ENCODE assay signal across 8 mouse cellular contexts in the genomic region with DNA sequence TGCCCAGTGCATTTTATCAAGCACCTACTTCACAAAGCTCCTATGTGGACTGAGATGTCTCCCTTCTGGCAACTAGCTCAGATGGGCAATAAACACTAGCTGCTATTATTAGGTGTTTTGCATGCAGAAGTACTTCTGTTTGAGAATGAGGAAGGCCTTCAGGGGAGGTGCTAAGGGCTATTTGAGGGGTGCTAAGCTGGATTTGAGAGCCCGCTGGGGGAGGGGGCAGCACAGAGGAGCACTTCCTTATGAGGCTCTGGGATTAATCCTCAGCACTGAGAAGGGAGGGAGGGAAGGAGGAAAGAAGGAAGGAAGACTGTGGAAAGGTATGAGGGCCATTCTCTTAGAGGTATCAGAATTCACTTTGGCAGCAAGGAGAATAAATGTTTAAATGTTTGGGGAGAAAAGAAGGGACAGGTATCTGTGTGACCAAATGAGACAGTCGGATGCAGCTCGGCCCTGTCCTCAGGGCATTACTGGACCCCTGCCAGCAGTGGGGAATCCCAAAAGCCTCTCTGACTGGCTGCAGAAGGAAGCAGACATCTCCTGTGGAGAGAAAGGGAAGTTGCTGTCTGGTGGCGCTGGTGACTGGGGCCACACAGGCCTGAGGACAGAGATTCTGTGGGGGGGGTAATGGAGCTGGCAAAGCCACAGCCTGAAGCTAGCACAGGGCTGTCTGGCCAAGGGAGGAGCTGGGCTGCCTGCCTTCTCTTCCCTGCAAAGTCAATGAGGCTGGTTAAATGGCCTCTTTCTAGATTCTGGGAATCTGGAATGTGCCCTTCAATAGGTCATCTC. TPM values are rescaled to one million over a fixed set of nuclear protein-coding genes. Genes with fewer than 3 reads are reported as not detected.
DNase-seq lines count a peak whose midpoint lies in the region; ATAC-seq and TF ChIP-seq lines count a peak whose summit lies in the region.

No protein-coding gene starts in this region.

- intact Hi-C loops in heart, postnatal 14 days (cut with DNase I): no loop called here

- dilution Hi-C loops in CH12.LX (cut with MboI; ENCODE audit: extremely low pct_ligation_motif_present, extremely low pct_unique_long_range_greater_than_20kb, low sequenced_read_pairs): no loop called here

- WGBS in forebrain, embryonic 10.5 days: 12% methylated on average over 4 of the region's 4 CpGs
- WGBS in forebrain, embryonic 11.5 days: 19% methylated on average over 4 of the region's 4 CpGs
- 21% methylated on average over 4 of the region's 4 CpGs for WGBS in embryonic facial prominence, embryonic 12.5 days
- WGBS in limb, embryonic 10.5 days: 36% methylated on average over 4 of the region's 4 CpGs
- 5% methylated on average over 4 of the region's 4 CpGs for WGBS in midbrain, embryonic 14.5 days

- in situ Hi-C loops in CH12.LX (cut with MboI; ENCODE audit: low pct_ligation_motif_present, low pct_unique_long_range_greater_than_20kb, low sequenced_read_pairs): loop anchor here (10.0 to 25.0 kb wide), 2 partner anchors 63 to 305 kb away; no protein-coding TSS in a partner anchor

- TF ChIP-seq RAD21 in CH12.LX (IDR thresholded peaks at IDR 0.05; ENCODE audit: low read depth, low read length): no peak; the same call in none of the 2 replicates

- no peak overlapping the region for H3K4me3 ChIP-seq in forebrain, embryonic 10.5 days
- no peak overlapping the region for H3K4me3 ChIP-seq in forebrain, embryonic 11.5 days (ENCODE audit: low read depth, low read length)
- no peak overlapping the region for H3K4me3 ChIP-seq in CH12.LX (replicated peaks in 1 of 3; ENCODE audit: low read depth in 2 of 3, low read length in 2 of 3, poor library complexity in 1 of 3)
- H3K4me3 ChIP-seq in embryonic facial prominence, embryonic 12.5 days: no peak overlapping the region
- H3K4me3 ChIP-seq in limb, embryonic 10.5 days: no peak overlapping the region
- H3K4me3 ChIP-seq in midbrain, embryonic 14.5 days (replicated peaks; ENCODE audit: low read depth, low read length): no peak overlapping the region

- H3K27ac ChIP-seq in forebrain, embryonic 10.5 days: peak overlapping the region; percentile 60; the same call in 1 of the 2 replicates
- no peak overlapping the region; the same call in 1 of the 2 replicates for H3K27ac ChIP-seq in forebrain, embryonic 11.5 days (ENCODE audit: low read depth, low read length)
- H3K27ac ChIP-seq in CH12.LX (ENCODE audit: insufficient read depth, low read depth): peak overlapping the region; percentile 58
- H3K27ac ChIP-seq in embryonic facial prominence, embryonic 12.5 days: peak overlapping the region; percentile 51; the same call in 1 of the 2 replicates
- peak overlapping the region; percentile 54; the same call in 1 of the 2 replicates for H3K27ac ChIP-seq in limb, embryonic 10.5 days
- H3K27ac ChIP-seq in midbrain, embryonic 14.5 days (replicated peaks; ENCODE audit: low read depth, low read length): peak overlapping the region; percentile 53

- 0 out of 2 replicates have a peak, but pooled peaks have one; percentile 15 for TF ChIP-seq POLR2A in CH12.LX (IDR thresholded peaks at IDR 0.05; ENCODE audit: low read depth, low read length)

- no peaks in the 10 kb centered on the region for H3K36me3 ChIP-seq in forebrain, embryonic 10.5 days (replicated peaks)
- no peaks in the 10 kb centered on the region for H3K36me3 ChIP-seq in forebrain, embryonic 11.5 days (ENCODE audit: control insufficient read depth, insufficient read depth, low read length)
- H3K36me3 ChIP-seq in CH12.LX (replicated peaks in 1 of 2; ENCODE audit: control insufficient read depth in 1 of 2, insufficient read depth in 1 of 2, low read length in 1 of 2): no peaks in the 10 kb centered on the region
- H3K36me3 ChIP-seq in embryonic facial prominence, embryonic 12.5 days: no peaks in the 10 kb centered on the region
- H3K36me3 ChIP-seq in limb, embryonic 10.5 days: no peaks in the 10 kb centered on the region
- no peaks in the 10 kb centered on the region for H3K36me3 ChIP-seq in midbrain, embryonic 14.5 days (ENCODE audit: control insufficient read depth, insufficient read depth, low read length)

- no peak for DNase-seq in forebrain, embryonic 10.5 days (ENCODE audit: extremely low spot score, low spot score)
- no peak for DNase-seq in forebrain, embryonic 11.5 days (ENCODE audit: low spot score)
- DNase-seq in CH12.LX (ENCODE audit: extremely low read depth): peak; percentile 68
- peak; percentile 53 to 64 for DNase-seq in heart, postnatal 14 days
- no peak for DNase-seq in limb, embryonic 10.5 days (ENCODE audit: low spot score)
- DNase-seq in midbrain, embryonic 14.5 days: peak; percentile 54
- DNase-seq in urinary bladder, postnatal 10 days (ENCODE audit: low spot score): no peak

- H3K4me2 ChIP-seq in forebrain, embryonic 11.5 days (ENCODE audit: low read depth, low read length, severe bottlenecking): no peak overlapping the region
- H3K4me2 ChIP-seq in CH12.LX (ENCODE audit: insufficient read depth, low read depth, poor library complexity, severe bottlenecking): peak overlapping the region; percentile 41
- H3K4me2 ChIP-seq in embryonic facial prominence, embryonic 12.5 days (replicated peaks): no peak overlapping the region
- no peak overlapping the region for H3K4me2 ChIP-seq in midbrain, embryonic 14.5 days (ENCODE audit: low read length)

- no peak for TF ChIP-seq EP300 in CH12.LX (IDR thresholded peaks at IDR 0.05; ENCODE audit: low read length)

- TF ChIP-seq CTCF in CH12.LX (conservative IDR thresholded peaks at IDR 0.05 in 1 of 2, IDR thresholded peaks at IDR 0.05 in 1 of 2; ENCODE audit: low read depth in 2 of 2, low read length in 2 of 2): no peak

- H3K9ac ChIP-seq in forebrain, embryonic 11.5 days (ENCODE audit: low read length): no peak overlapping the region
- H3K9ac ChIP-seq in CH12.LX (ENCODE audit: insufficient read depth, low read depth): 0 out of 2 replicates have a peak overlapping the region, but pooled peaks have one; percentile 30
- no peak overlapping the region for H3K9ac ChIP-seq in embryonic facial prominence, embryonic 12.5 days
- no peak overlapping the region for H3K9ac ChIP-seq in midbrain, embryonic 14.5 days (replicated peaks; ENCODE audit: low read length)

- H3K4me1 ChIP-seq in forebrain, embryonic 10.5 days: peaks cover 20% of the 10 kb centered on the region
- 0 out of 2 replicates have a peak, but pooled peaks cover 1% of the 10 kb centered on the region for H3K4me1 ChIP-seq in forebrain, embryonic 11.5 days (replicated peaks; ENCODE audit: control insufficient read depth, insufficient read depth, low read length)
- H3K4me1 ChIP-seq in CH12.LX (ENCODE audit: control insufficient read depth in 1 of 2, insufficient read depth in 2 of 2): peaks cover 12 to 43% of the 10 kb centered on the region in 2 experiments
- H3K4me1 ChIP-seq in embryonic facial prominence, embryonic 12.5 days: peaks cover 20% of the 10 kb centered on the region
- H3K4me1 ChIP-seq in limb, embryonic 10.5 days: peaks cover 23% of the 10 kb centered on the region
- H3K4me1 ChIP-seq in midbrain, embryonic 14.5 days (ENCODE audit: control insufficient read depth, insufficient read depth, low read length): peaks cover 4% of the 10 kb centered on the region; the same call in 1 of the 2 replicates

- H3K27me3 ChIP-seq in forebrain, embryonic 10.5 days (ENCODE audit: poor library complexity, severe bottlenecking): no peaks in the 10 kb centered on the region
- H3K27me3 ChIP-seq in forebrain, embryonic 11.5 days (ENCODE audit: control insufficient read depth, insufficient read depth, low read length): no peaks in the 10 kb centered on the region
- H3K27me3 ChIP-seq in CH12.LX (replicated peaks): no peaks in the 10 kb centered on the region
- H3K27me3 ChIP-seq in embryonic facial prominence, embryonic 12.5 days: no peaks in the 10 kb centered on the region
- no peaks in the 10 kb centered on the region for H3K27me3 ChIP-seq in limb, embryonic 10.5 days (ENCODE audit: low read depth, poor library complexity, severe bottlenecking)
- no peaks in the 10 kb centered on the region for H3K27me3 ChIP-seq in midbrain, embryonic 14.5 days (ENCODE audit: control insufficient read depth, insufficient read depth, low read length)

- no peaks in the 10 kb centered on the region for H3K9me3 ChIP-seq in forebrain, embryonic 10.5 days
- H3K9me3 ChIP-seq in forebrain, embryonic 11.5 days (ENCODE audit: control insufficient read depth, low read length): no peaks in the 10 kb centered on the region
- H3K9me3 ChIP-seq in CH12.LX (replicated peaks; ENCODE audit: low read length): no peaks in the 10 kb centered on the region
- H3K9me3 ChIP-seq in embryonic facial prominence, embryonic 12.5 days: no peaks in the 10 kb centered on the region
- H3K9me3 ChIP-seq in limb, embryonic 10.5 days (replicated peaks): no peaks in the 10 kb centered on the region
- no peaks in the 10 kb centered on the region for H3K9me3 ChIP-seq in midbrain, embryonic 14.5 days (ENCODE audit: control insufficient read depth, low read length)

- no peak for ATAC-seq in forebrain, embryonic 11.5 days (replicated peaks; ENCODE audit: low FRiP score)
- 0 out of 2 replicates have a peak, but pooled peaks have one; percentile 45 for ATAC-seq in embryonic facial prominence, embryonic 12.5 days (ENCODE audit: insufficient number of reproducible peaks, insufficient read depth, low FRiP score, low TSS enrichment)
- ATAC-seq in midbrain, embryonic 14.5 days (ENCODE audit: low FRiP score, low TSS enrichment): no peak

- H3K79me2 ChIP-seq in CH12.LX (replicated peaks; ENCODE audit: control insufficient read depth, extremely low read depth, insufficient read depth, poor library complexity, severe bottlenecking): no peaks in the 10 kb centered on the region

RNA-seq across cellular contexts. Expression of a gene that starts 28.9 kb away (rescaled TPM):
- polyA plus RNA-seq in forebrain, embryonic 10.5 days (2016; fragmentation: Nextera tagmentation; extraction: Ambion mirVana): 317 and 328 TPM in 2 replicates
- polyA plus RNA-seq in forebrain, embryonic 11.5 days (2014; fragmentation: Nextera tagmentation; extraction: Ambion mirVana): 355 and 395 TPM in 2 replicates
- 113 and 163 TPM in 2 replicates for total RNA-seq in CH12.LX (2012; rRNA removed)
- total RNA-seq in CH12.LX (2014; rRNA removed): 415 and 493 TPM in 2 replicates
- polyA plus RNA-seq in CH12.LX (2012; ENCODE audit: insufficient read length, low read depth): 327 and 467 TPM in 2 replicates
- polyA plus RNA-seq in embryonic facial prominence, embryonic 12.5 days (2016; fragmentation: Nextera tagmentation; extraction: Ambion mirVana): 306 and 332 TPM in 2 replicates
- total RNA-seq in heart, postnatal 14 days (2021): 100 to 1,000 TPM; 212 to 215 TPM
- polyA plus RNA-seq in limb, embryonic 10.5 days (2016; fragmentation: Nextera tagmentation; extraction: Ambion mirVana): 298 and 321 TPM in 2 replicates
- polyA plus RNA-seq in midbrain, embryonic 14.5 days (2014; fragmentation: Nextera tagmentation; extraction: Ambion mirVana): 184 and 256 TPM in 2 replicates

RNA-seq across cellular contexts. Expression of a gene that starts 40.0 kb away (rescaled TPM):
- polyA plus RNA-seq in forebrain, embryonic 10.5 days (2016; fragmentation: Nextera tagmentation; extraction: Ambion mirVana): 148 and 151 TPM in 2 replicates
- 183 and 185 TPM in 2 replicates for polyA plus RNA-seq in forebrain, embryonic 11.5 days (2014; fragmentation: Nextera tagmentation; extraction: Ambion mirVana)
- 58.6 and 65.9 TPM in 2 replicates for total RNA-seq in CH12.LX (2012; rRNA removed)
- 67.4 and 79.0 TPM in 2 replicates for total RNA-seq in CH12.LX (2014; rRNA removed)
- 125 TPM in 2 replicates for polyA plus RNA-seq in CH12.LX (2012; ENCODE audit: insufficient read length, low read depth)
- polyA plus RNA-seq in embryonic facial prominence, embryonic 12.5 days (2016; fragmentation: Nextera tagmentation; extraction: Ambion mirVana): 191 and 204 TPM in 2 replicates
- total RNA-seq in heart, postnatal 14 days (2021): 10 to 100 TPM; 44.2 to 49.3 TPM
- polyA plus RNA-seq in limb, embryonic 10.5 days (2016; fragmentation: Nextera tagmentation; extraction: Ambion mirVana): 156 and 179 TPM in 2 replicates
- polyA plus RNA-seq in midbrain, embryonic 14.5 days (2014; fragmentation: Nextera tagmentation; extraction: Ambion mirVana): 119 and 154 TPM in 2 replicates

Comparison
In these comparisons a context has a peak if more than half of its experiments do, and no peak if none do; other contexts are left out.
1. DNase-seq: peak in CH12.LX (single experiment), heart, postnatal 14 days (2 of 2) and midbrain, embryonic 14.5 days (single experiment); none in forebrain, embryonic 10.5 days (single experiment), forebrain, embryonic 11.5 days (single experiment), limb, embryonic 10.5 days (single experiment) and urinary bladder, postnatal 10 days (single experiment).